Mouse (Mus musculus): ENCODE data around the gene Tpi1.

The Tpi1 gene

DNA sequence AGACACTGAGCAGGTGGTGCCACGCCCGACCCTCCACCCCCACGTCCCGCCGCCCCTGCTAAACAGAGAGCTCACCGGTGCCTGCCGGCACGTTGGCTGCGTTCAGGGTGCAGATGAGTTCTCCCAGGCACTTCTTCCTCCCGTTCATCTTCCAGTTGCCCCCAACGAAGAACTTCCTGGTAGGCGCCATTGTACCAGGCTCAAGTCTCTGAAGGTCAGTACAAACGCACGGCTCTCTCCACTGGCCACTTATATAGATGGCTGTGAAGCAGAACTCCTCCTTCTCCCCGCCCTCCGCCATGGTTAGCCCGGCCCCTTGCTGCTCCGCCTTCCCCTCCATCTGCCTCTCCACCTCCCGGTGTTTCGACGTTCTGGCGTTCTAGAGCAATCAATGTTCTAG, at the start of gene Tpi1:
Tpi1 (minus strand) TSS at position 364 of the 400 bp plus-strand sequence.
- in situ Hi-C loops (cut with MboI): no loop called here

DNA sequence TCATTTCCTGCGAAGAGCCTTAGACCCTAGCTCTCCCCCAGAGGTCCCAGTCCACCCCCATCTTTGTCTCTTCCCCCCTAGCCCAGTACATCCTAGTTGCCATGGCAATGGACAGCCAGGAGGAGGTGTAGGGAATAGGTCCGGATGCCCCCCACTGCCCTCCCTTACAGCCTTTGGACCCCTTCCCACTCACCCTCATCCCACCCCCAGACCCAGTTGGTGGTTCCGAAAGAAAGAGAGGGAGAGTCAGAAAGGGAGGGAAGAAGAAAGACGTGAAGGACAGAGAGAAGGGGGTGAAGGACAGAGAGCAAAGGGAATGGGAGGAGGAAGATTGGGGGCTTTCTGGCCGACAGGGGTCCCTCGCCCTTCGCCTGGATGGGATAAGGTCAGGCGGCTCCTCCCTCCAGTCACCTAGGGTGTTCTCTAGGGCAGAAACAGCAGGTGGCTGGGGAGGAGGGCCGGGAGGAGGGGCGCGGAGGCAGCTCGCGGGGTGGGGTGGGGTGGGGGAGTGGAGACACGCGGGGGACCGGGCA, 49.1 kb upstream of the Tpi1 start:
- in situ Hi-C loops (cut with MboI): no loop called here

DNA sequence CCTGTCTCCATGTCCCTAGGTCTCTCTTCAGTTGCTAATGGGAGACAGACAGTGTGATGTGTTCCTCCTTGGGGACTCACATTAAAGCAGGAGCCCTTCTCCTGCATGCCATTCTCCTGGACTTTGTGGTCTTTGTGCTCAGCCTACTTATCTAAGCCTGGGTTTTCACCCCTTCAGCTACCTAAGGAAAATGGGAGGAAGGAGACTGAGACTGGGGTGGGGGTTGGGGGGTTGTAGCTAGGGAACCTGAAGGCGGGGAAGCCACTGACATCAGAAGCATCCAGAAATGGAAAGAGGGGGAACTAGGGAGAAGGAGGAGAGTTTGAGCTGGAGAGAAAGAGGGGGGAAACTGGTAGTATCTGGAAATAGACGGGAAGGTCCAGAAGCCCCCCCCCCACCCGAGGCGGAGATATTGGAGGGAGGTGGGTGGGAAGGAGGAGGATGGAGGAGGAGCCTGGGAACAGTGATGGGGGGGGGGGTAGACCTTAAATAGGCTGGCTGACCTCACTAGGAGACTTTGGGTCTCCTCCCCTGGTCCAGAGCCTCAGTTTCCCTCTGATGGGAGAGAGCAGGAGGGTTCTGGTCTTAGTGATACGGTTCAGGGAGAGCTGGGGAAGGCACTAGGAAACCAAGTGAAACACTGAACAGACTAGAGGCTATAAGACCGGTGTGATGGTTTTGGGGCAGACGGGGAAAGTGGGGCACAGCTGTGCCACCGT, 48.5 kb upstream of the Tpi1 start:
- in situ Hi-C loops (cut with MboI): no loop called here

- in situ Hi-C loops (cut with MboI): no loop called here
These were observed 47.7 kb upstream of the Tpi1 start for GRCm38 (mm10) chr6:124861802-124862201.

DNA sequence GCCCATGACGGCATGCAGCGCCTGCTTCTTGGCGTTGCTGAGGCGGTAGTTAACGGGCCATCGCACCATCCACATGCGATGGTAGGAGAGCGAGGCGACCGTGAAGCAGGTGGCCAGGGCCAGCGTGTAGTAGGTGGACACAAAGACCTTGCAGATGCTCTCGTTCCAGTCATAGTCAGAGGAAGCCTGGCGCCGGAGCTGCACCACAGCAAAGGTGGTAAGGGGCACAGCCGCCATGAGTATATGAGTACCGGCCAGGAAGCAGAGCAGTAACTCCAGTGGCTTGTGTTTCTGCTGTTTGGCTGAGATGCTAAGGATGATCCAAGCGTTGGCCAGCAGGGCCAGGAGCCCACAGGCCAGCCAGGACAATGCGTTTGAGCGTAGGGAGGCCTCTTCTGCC, 47.2 kb upstream of the Tpi1 start:
- in situ Hi-C loops (cut with MboI): no loop called here

GRCm38 (mm10) chr6:124860511-124860910, 46.4 kb upstream of the Tpi1 start:
- in situ Hi-C loops (cut with MboI): no loop called here

DNA sequence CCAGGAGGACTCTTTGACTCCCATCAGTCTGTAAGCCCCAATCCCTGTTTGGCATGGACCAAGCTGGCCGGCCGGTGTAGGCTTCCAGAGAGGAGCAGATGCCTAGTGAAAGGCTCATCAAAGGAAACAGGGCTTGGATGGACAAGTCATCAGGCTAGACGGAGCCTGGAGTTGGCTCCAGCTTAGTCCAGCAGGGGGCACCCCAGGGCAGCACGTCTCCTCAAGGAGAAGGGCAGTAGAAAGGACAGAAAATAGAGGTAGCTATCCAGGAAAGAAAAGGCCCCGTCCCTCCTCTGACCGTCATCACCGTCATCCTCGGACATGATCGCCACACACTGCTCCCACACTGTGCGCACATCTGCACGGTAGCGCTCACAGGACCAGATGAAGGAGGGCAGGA, 45.6 kb upstream of the Tpi1 start:
- in situ Hi-C loops (cut with MboI): no loop called here

DNA sequence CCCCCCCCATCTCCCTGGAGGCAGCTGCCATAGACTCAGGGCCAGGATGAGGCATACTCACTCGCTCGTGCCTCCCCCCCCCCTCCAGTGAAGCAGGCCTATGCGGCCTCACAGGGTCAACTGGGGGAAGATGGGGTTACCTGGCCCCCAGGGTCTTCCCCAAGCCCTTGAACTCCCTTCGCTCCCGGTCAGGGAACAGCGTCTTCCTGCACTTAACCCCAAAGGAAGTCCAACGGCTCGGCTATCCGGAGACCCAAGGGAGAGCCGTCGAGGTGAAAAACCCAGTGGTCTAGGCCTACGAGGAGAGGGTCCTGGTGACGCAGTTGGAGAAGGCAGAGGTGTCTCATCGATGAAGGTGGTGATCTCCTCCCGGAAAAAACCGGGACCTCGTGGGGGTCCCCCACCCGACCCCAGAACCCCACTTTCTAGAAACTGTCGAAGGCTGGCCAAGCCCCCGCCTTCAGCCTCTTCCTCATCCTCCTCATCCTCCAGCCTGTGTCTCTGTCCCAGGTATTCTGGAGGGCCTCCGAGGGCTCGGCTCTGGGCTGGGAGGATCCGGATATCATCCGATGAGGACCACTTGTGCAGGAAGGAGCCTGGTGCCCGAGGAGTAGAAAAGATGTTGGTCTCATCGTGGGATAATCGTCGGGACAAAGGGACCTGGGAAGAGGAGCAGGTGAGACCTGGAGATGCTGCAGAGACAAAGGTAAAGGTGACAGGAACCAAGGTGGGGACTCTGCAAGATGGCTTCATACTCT, 44.6 kb upstream of the Tpi1 start:
- in situ Hi-C loops (cut with MboI): no loop called here

GRCm38 (mm10) chr6:124857840-124858530, 43.9 kb upstream of the Tpi1 start:
- in situ Hi-C loops (cut with MboI): no loop called here

- in situ Hi-C loops (cut with MboI): no loop called here
These were observed 43.1 kb upstream of the Tpi1 start, which contains the start of gene P3h3 for GRCm38 (mm10) chr6:124856916-124857839. Gene P3h3, minus strand, starts transcription at chr6:124857752.

DNA sequence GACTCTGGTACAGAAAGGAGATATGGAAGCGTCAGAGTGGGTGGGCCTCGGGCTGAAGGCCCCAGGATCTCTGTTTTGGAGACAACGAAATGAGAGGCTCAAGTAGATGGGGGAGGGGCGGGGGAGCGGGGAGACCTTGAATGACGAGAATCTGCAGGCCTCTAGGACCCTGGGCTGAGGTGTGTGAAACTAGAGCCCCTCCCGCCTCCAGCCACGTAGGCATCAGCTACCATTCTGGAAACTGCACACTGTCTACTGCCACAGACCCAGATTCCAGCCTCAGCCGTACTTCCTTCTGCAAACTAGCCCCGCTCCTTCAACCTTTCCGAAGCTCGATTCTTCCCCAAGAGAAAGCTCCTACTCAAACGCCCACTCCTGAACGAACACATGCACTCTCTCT, 42.2 kb upstream of the Tpi1 start:
- in situ Hi-C loops (cut with MboI): no loop called here

- in situ Hi-C loops (cut with MboI): no loop called here
These were observed 40.6 kb upstream of the Tpi1 start for GRCm38 (mm10) chr6:124854647-124855046.

DNA sequence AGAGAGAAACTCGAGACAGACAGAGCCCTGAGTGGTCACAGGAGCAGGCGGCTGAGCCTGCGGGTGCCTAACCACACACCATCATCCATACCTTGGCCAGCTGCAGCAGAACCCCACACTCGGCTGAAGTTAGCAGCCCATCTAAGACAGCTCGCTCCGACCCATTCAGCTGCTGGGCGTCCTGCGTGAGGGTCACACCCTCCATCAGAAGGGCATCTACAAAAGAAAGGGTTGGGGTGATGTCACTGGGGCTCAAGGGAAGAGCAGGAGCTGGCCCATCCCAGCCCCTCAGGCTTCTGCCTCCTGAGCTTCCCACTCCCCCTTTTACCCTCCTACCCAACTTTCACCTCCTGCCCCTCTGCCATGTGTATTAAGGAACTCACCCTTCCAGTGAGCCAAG, 36.4 kb upstream of the Tpi1 start:
- in situ Hi-C loops (cut with MboI): no loop called here

- in situ Hi-C loops (cut with MboI): no loop called here
These were observed 33.2 kb upstream of the Tpi1 start for GRCm38 (mm10) chr6:124847305-124847704.

GRCm38 (mm10) chr6:124840241-124841167, 26.4 kb upstream of the Tpi1 start, which contains the start of gene Gnb3:
Gene Gnb3, minus strand, starts transcription at chr6:124840275.
- in situ Hi-C loops (cut with MboI): no loop called here

DNA sequence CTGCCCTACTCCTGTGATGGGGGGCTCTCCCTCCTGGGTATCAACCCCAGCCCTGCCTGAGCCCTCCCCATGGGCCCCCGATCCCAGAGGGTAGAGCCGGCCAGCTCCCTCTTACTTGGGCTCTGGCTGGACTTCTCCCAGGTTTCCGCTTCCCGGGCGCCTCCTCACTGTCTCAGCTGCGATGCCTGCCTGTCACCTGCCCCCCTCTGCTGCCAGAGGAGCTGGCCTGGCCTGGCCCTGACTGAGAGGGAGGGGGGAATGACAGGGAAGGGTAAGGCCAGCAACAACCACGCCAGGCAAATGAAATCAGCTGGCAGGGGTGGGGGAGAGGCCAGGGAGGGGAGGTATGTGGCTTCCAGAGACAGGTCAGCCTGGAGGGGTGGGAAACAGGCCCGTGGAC, 25.7 kb upstream of the Tpi1 start:
- in situ Hi-C loops (cut with MboI): no loop called here

GRCm38 (mm10) chr6:124836411-124836810, 22.3 kb upstream of the Tpi1 start:
- in situ Hi-C loops (cut with MboI): no loop called here

DNA sequence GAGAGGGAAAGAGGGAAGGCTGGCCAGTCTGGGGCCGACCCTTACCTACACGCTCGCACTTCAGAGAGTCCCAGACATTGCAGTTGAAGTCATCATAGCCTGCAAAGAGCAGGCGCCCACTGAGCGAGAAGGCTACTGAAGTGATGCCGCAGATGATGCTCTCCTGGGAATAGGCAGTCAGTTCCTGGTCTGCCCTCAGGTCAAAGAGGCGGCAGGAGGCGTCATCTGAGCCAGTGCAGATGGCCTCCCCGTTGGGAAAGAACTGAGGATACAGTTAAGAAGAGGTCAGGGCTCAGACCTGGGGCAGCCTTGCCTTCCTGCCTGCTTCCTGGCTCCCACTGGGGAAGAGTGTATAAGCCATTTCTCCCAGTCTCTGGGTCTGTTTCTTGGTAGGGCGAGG, 21.4 kb upstream of the Tpi1 start:
- in situ Hi-C loops (cut with MboI): no loop called here

DNA sequence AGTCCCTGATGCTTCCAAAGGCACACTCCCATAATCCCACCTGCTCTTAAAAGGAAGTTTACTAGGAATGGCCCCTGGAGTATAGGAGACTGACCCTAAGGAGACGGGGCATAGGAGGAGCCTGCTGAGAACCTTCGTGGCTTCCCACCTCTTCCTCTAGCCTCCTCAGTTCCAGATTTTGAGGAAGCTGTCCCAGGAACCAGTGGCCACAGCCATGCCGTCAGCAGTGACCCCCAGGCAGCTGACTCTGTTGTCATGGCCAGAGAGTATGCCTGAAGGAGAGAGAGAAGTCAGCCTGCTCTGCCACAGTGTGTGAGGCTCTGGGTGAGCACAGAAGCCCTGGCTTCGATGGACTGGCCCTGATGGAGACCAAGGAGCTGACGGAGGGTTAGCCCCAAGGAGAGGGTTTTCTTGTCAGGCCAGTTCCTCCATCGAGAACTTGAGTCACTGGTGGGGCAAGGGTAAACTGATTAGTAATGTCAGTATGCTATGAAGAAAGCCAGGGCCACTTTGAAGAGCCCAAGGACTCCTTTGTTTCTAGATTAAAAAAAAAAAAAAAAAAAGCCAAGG, 20.5 kb upstream of the Tpi1 start:
- in situ Hi-C loops (cut with MboI): no loop called here

DNA sequence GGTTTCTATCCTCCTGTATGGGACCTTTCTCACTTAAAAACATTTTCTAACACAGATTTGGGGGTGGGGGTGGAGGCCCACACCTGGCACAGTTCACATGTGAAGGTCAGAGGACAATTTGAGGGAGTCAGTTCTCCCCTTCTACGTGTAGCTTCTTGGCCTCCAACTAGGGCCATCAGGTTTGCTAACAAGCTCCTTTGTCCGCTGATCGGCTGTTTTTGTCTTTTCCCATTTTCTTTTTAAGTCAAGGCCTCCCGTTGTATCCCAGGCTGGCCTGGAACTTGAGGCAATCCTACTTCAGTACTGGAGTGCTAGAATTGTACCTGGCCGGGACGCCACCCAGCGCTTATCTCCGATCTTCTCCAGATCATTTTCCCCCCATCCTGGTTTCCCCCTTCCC, 17.6 kb upstream of the Tpi1 start:
- in situ Hi-C loops (cut with MboI): no loop called here
